Mouse (Mus musculus) G1E (cell line): ENCODE data around the gene Foxn4. TPM values are rescaled to one million over a fixed set of nuclear protein-coding genes. Genes with fewer than 3 reads are reported as not detected.

Experiments used
- ATAC-seq: 2 replicates; pipeline ENCODE4 v1.8.0; 2016; ENCODE audit warnings: mild to moderate bottlenecking; ENCODE audit not compliant: insufficient number of reproducible peaks, poor library complexity, low FRiP score, severe bottlenecking; ENCODE audit errors: extremely low read depth
- DNase-seq: peaks from one replicate; pipeline ENCODE4 v3.0.0; 2012; ENCODE audit warnings: low spot score
- H3K27me3 ChIP-seq: 2 replicates; pipeline ENCODE4 v1.6.1; 2012; ENCODE audit warnings: mild to moderate bottlenecking, low read length, inconsistent platforms; ENCODE audit not compliant: insufficient read depth
- H3K36me3 ChIP-seq: replicated peaks from 2 replicates; pipeline ENCODE3; 2012; ENCODE audit warnings: mild to moderate bottlenecking, inconsistent platforms
- H3K4me1 ChIP-seq: 2 replicates; pipeline ENCODE4 v1.6.1; 2012; ENCODE audit warnings: low read depth, low read length, inconsistent platforms, mixed read lengths; ENCODE audit not compliant: insufficient read depth
- H3K4me3 ChIP-seq: 2 replicates; pipeline ENCODE4 v1.5.1; 2012; ENCODE audit warnings: low read depth, mild to moderate bottlenecking, inconsistent platforms, low read length, moderate library complexity, mixed read lengths
- H3K9me3 ChIP-seq: replicated peaks from 2 replicates; pipeline ENCODE4 v1.6.1; 2012; ENCODE audit warnings: inconsistent platforms
- CTCF ChIP-seq: IDR thresholded peaks from 2 replicates; pipeline ENCODE4 v1.5.1; 2012; ENCODE audit warnings: low read depth, low read length, inconsistent platforms, mixed read lengths
- GATA1 ChIP-seq: IDR thresholded peaks from 2 replicates; pipeline ENCODE4 v1.6.1; 2012; ENCODE audit warnings: borderline replicate concordance, low read length, inconsistent platforms, mixed read lengths
- GATA2 ChIP-seq: IDR thresholded peaks from 2 replicates; pipeline ENCODE4 v1.6.1; 2012; ENCODE audit warnings: low read depth, low read length, inconsistent platforms, borderline replicate concordance
- POLR2AphosphoS5 ChIP-seq: IDR thresholded peaks from 2 replicates; pipeline ENCODE4 v1.6.1; 2012; ENCODE audit warnings: low read depth, low read length, inconsistent platforms; ENCODE audit not compliant: insufficient replicate concordance
- TAL1 ChIP-seq: conservative IDR thresholded peaks from 2 replicates; pipeline ENCODE4 v1.6.1; 2012; ENCODE audit warnings: low read depth, low read length, inconsistent platforms, mixed read lengths
- polyA plus RNA-seq: library from polyadenylated mRNA; stranded (reverse); fragments of >175 nt; gene quantifications from 2 replicates; pipeline ENCODE4 v1.2.3, GENCODE M21; 2012
- total RNA-seq, 2 experiments: library from RNA; stranded (forward) in 1 of 2; stranded (reverse) in 1 of 2; fragments of 200-1000 nt in 1 of 2; fragments of >200 nt in 1 of 2; fragmentation: Nextera tagmentation in 1 of 2; gene quantifications; 2 replicates each; pipeline ENCODE4 v1.2.3; 2014 to 2017

The Foxn4 gene
- not detected in 2 replicates for total RNA-seq (2014; fragmentation: Nextera tagmentation)
- 0.05 TPM in 1 of 2 replicates, not detected in the other for total RNA-seq (2017)
- polyA plus RNA-seq: not detected in 2 replicates

- ATAC-seq (no peak), DNase-seq (no peak)
- Histone ChIP-seq H3K4me1 (no peaks in the 10 kb centered on the region), H3K9me3 (no peaks in the 10 kb centered on the region), H3K27me3 (peaks cover 29% of the 10 kb centered on the region; the same call in 1 of the 2 replicates), H3K36me3 (no peaks in the 10 kb centered on the region), H3K4me3 (no peak within 1 kb of the TSS)
- TF ChIP-seq GATA2 (no peak), GATA1 (no peak), CTCF (no peak), TAL1 (no peak), POLR2AphosphoS5 (no peak)
These were observed at the start of gene Foxn4 for GRCm38 (mm10) chr5:114273693-114274402. Foxn4 (minus strand) TSS chr5:114273807.

- ATAC-seq (no peak), DNase-seq (no peak)
- Histone ChIP-seq H3K9me3 (no peaks in the 10 kb centered on the region), H3K4me3 (no peak overlapping the region), H3K4me1 (no peaks in the 10 kb centered on the region), H3K36me3 (no peaks in the 10 kb centered on the region), H3K27me3 (peaks cover 26% of the 10 kb centered on the region)
- TF ChIP-seq CTCF (no peak), GATA2 (no peak), POLR2AphosphoS5 (no peak), TAL1 (no peak), GATA1 (no peak)
These were observed 49.6 kb upstream of the Foxn4 start for GRCm38 (mm10) chr5:114323105-114323790.

GRCm38 (mm10) chr5:114309680-114310036, 36.1 kb upstream of the Foxn4 start:
- H3K4me1 ChIP-seq: 0 out of 2 replicates have a peak, but pooled peaks cover 4% of the 10 kb centered on the region
- H3K27me3 ChIP-seq: peaks cover 5% of the 10 kb centered on the region; the same call in 1 of the 2 replicates
- DNase-seq (no peak), ATAC-seq (no peak)
- TF ChIP-seq GATA1: no peak
- TF ChIP-seq GATA2: no peak
- no peak for TF ChIP-seq POLR2AphosphoS5
- TF ChIP-seq CTCF: no peak
- H3K9me3 ChIP-seq: no peaks in the 10 kb centered on the region
- H3K36me3 ChIP-seq: no peaks in the 10 kb centered on the region
- no peak overlapping the region for H3K4me3 ChIP-seq

- Histone ChIP-seq H3K9me3 (no peaks in the 10 kb centered on the region), H3K36me3 (no peaks in the 10 kb centered on the region), H3K4me3 (no peak overlapping the region), H3K4me1 (0 out of 2 replicates have a peak, but pooled peaks cover 4% of the 10 kb centered on the region), H3K27me3 (peaks cover 5% of the 10 kb centered on the region; the same call in 1 of the 2 replicates)
- TF ChIP-seq GATA1 (no peak), CTCF (no peak), POLR2AphosphoS5 (no peak), TAL1 (no peak), GATA2 (no peak)
- DNase-seq (no peak), ATAC-seq (no peak)
These were observed 35.4 kb upstream of the Foxn4 start for GRCm38 (mm10) chr5:114308765-114309679.

- TF ChIP-seq TAL1: no peak
- H3K4me3 ChIP-seq: no peak overlapping the region
- ATAC-seq: no peak
- 0 out of 2 replicates have a peak, but pooled peaks cover 4% of the 10 kb centered on the region for H3K4me1 ChIP-seq
- peaks cover 10% of the 10 kb centered on the region for H3K27me3 ChIP-seq
- H3K9me3 ChIP-seq: no peaks in the 10 kb centered on the region
- DNase-seq: no peak
- H3K36me3 ChIP-seq: no peaks in the 10 kb centered on the region
These were observed 32.9 kb upstream of the Foxn4 start for GRCm38 (mm10) chr5:114306496-114306895.

GRCm38 (mm10) chr5:114303166-114303565, 29.6 kb upstream of the Foxn4 start:
- Histone ChIP-seq H3K36me3 (no peaks in the 10 kb centered on the region), H3K9me3 (no peaks in the 10 kb centered on the region), H3K4me1 (no peaks in the 10 kb centered on the region), H3K4me3 (no peak overlapping the region), H3K27me3 (peaks cover 4% of the 10 kb centered on the region; the same call in 1 of the 2 replicates)
- TF ChIP-seq CTCF (no peak), GATA1 (no peak), GATA2 (no peak)
- DNase-seq (no peak), ATAC-seq (no peak)
